Mouse (Mus musculus) liver, adult (tissue): Measurements from ENCODE around the gene Serac1.

Source experiments
- GATA4 ChIP-seq: IDR thresholded peaks from 2 replicates; pipeline ENCODE4 v1.6.1; 2014; ENCODE audit warnings: mild to moderate bottlenecking, low read length; ENCODE audit not compliant: insufficient replicate concordance

Serac1 gene

GRCm38 (mm10) chr17:6079287-6080122, at the start of gene Serac1, which contains the start of gene Gtf2h5:
Serac1 (minus strand) TSS chr17:6079741.
Gtf2h5 (plus strand) TSS chr17:6079786.
- peak; percentile 93; the same call in 1 of the 2 replicates for TF ChIP-seq GATA4

GRCm38 (mm10) chr17:6128039-6128438, 48.5 kb upstream of the Serac1 start:
- TF ChIP-seq GATA4, result no peak

GRCm38 (mm10) chr17:6125441-6125840, 45.9 kb upstream of the Serac1 start:
- TF ChIP-seq GATA4, result no peak

GRCm38 (mm10) chr17:6123776-6124175, 44.2 kb upstream of the Serac1 start:
- TF ChIP-seq GATA4, result no peak

- TF ChIP-seq GATA4, result no peak
Measured at GRCm38 (mm10) chr17:6118861-6119260, 39.3 kb upstream of the Serac1 start.

GRCm38 (mm10) chr17:6117917-6118316, 38.4 kb upstream of the Serac1 start:
- no peak for TF ChIP-seq GATA4

- TF ChIP-seq GATA4, result no peak
Measured at GRCm38 (mm10) chr17:6117148-6117725, 37.7 kb upstream of the Serac1 start.

GRCm38 (mm10) chr17:6115085-6115484, 35.5 kb upstream of the Serac1 start:
- TF ChIP-seq GATA4, result no peak

- no peak for TF ChIP-seq GATA4
Measured at GRCm38 (mm10) chr17:6113653-6114052, 34.1 kb upstream of the Serac1 start.

- no peak for TF ChIP-seq GATA4
Measured at GRCm38 (mm10) chr17:6110956-6111355, 31.4 kb upstream of the Serac1 start.

GRCm38 (mm10) chr17:6108175-6108574, 28.6 kb upstream of the Serac1 start:
- no peak for TF ChIP-seq GATA4

- TF ChIP-seq GATA4, result no peak
Measured at GRCm38 (mm10) chr17:6107015-6107601, 27.6 kb upstream of the Serac1 start.

GRCm38 (mm10) chr17:6106361-6107014, 26.9 kb upstream of the Serac1 start, which contains the start of gene Tulp4:
Tulp4 (plus strand) TSS chr17:6106437.
- TF ChIP-seq GATA4, result no peak; the same call in 1 of the 2 replicates

GRCm38 (mm10) chr17:6103566-6103965, 24.0 kb upstream of the Serac1 start:
- TF ChIP-seq GATA4, result no peak

- TF ChIP-seq GATA4, result no peak
Measured at GRCm38 (mm10) chr17:6102287-6102686, 22.7 kb upstream of the Serac1 start.
